Mouse (Mus musculus) urinary bladder, postnatal 36 days (tissue): ENCODE measurements at regions not wholly inside any gene's neighbourhood (a gene's known extent, or its start where the extent isn't known, plus 50 kb on each side); places are given as distances from the start of the nearest gene placed in this dataset.

Experiments used
- DNase-seq, 2 experiments: peaks; one replicate each; pipeline ENCODE4 v3.0.0; 2022; ENCODE audit warnings: low spot score in 2 of 2, mixed read lengths in 1 of 2

DNA sequence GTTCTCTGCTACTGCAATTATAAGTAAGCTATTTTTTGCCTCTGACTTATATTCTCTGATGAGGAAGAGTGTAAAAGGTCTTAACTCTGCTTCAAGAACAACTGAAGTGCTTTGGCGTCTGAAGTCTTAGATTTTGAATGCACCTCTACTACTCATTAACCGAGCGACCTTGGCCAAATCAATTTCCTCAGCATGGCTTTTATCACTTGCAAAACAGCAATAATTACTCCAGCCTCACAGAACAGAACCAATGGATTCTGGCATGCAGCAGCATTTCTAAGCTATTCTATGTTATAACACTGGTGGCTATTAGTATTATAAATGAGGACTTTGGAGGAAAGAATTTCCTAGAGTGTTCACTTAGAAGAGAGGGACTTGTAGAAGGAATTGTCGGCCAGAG lies 462.9 kb upstream of the Cited2 start:
- DNase-seq: no peak

DNA sequence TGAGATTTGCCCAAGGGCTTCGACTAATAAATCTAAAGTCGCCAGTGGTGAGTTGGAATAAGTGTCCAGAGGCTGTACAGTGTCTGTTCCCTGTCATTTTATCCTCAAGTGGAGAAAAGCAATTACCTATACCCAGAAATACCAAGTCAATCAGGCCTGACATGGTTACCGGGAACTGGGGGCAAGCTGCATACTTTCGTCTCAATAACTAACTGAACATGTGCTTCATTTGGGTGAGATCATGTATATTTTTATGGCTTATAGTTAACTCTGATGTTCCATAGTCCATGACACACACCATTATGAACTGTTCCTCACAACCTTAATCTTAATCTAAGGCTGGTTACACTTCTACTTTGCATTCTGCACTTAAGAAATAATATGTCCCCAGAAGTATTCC lies 462.4 kb upstream of the Cited2 start:
- no peak for DNase-seq

DNA sequence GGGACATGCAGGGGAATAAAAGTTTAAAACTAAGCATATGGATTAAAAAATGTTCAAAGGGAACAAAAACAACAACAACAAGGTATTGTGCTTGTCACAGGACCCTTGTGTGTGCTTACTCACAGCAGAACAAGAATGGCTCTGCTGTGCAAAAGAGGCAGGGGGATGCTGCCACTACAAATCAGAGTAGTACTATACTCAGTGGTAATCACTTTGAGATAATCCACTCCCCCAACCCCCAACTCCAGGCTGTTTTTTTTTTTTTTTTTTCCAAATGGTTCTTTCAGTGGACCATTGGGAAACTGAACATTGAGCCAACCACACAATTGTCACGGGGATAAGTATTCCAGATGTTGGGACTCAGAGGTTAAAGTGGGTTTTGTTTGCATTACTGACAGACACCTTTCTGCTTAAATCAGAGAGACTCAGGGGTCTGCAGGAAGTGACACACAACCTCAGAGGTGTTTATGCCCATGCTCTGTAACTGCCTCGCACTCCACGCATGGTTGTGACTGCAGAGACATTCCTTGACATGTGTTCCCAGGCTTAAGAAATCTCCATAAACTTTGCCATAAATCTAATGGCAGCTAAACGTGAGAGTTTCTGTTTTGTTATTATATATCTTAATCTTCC lies 461.7 kb upstream of the Cited2 start:
- no peak for DNase-seq

DNA sequence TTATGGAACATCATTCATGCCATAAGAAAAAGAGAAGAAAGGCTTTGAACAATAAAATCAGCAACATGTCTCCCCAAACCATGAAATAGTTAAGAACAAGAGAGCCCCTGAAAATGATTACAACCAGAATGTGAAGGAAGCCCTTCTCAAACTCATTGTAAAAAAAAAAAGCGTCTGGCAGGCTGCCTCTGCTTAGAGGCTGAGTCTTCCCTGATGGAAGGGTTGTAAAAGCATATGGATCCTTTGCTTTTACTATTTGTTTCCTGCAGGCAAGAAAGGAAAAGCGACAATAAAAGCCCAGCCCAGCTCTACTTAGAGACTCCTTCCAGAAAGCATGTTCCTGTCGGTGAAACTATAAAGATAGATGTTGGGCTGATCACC lies 461.2 kb upstream of the Cited2 start:
- DNase-seq: no peak

DNA sequence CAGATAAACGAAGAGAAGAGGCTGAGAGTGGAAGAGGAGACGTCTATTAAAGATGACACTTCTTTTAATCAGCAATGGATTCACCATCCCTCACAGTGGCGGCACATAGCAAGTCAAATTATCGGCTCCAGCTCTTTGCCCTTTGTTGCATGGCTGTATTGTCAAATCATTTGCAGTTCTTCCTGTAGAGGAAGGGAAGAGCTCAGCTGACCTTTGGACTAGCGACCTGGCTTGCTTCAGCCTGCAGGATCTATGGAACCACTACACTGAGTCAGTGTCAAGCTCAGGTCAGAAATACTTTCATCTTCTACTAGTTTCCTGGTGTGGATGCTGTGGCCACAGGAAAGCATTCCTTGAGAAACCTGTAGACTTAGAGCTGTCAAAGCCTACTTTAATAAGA lies 450.4 kb upstream of the Cited2 start:
- DNase-seq: no peak

DNA sequence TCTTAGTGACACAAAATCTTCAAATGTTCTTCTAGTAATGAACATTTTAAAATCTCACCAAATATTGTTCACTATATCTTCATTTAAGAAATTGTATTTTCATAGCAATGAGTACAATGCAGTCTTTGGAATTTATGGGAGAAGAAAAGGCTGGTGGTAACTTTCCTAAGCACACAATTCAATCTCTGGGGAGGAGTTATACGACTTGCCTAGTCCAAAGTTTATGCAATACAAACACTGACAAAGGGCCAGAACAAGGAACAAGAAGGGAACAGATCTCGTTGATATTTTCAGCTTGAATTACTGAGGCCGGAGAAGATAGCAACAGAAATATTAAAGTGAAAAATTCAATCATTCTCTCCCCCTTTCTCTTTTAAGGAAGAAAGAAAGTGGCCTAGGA lies 449.2 kb upstream of the Cited2 start:
- DNase-seq: no peak

DNA sequence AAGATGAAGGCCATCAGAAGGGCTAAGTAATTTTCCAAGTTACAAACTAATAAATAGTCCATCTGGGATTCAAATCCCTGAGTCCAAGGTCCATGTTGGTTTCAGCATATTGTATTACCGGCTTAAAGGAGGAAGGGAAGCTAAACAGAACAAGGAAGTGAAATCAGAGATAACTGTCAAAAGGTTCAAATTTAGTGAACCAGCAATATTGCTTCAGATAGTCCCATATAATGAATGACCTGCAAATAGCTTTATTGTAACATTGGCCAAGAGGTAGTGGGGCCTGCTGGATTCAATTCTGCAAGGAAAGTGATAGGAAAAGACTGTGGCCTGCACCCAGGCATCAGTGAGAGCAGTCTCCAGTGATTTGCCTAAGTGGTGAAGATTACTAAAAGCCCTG lies 447.8 kb upstream of the Cited2 start:
- no peak for DNase-seq

DNA sequence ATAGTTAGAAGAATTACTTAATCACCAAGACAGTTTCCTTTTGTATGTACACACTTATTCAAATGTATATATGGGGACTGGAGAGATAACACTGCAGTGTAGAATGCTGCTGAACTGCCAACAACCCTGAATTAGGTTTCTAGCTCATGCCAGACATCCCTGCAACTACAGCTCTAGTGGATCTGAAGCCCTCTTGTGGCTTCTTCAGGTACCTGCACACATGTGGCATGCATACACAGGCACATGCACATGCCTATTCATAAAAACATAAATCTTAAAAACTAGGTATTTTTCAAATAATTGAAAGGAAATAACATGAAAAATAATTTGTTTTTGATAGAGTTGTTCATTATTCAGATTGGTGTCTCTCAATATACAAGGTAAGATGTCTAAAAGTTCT lies 445.1 kb upstream of the Cited2 start:
- no peak for DNase-seq

DNA sequence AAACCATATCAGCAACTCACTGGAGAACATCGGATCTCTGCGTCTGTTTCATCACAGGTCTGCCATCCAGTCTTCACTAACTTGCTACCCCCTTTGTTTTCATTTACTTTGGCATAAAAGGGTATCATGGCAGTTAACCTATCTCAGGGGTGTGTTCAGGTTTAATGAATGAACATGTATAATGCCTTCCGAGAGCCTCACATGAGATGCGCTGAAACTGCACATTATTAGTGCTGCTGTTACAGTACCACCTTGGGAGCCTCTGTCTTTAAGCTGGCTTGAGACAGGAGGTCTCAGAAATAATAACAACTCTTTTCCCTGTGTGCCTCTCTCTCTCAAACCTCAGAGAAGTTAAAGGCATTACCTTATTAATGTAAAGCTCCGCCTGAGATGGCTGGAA lies 438.2 kb upstream of the Cited2 start:
- no peak for DNase-seq

DNA sequence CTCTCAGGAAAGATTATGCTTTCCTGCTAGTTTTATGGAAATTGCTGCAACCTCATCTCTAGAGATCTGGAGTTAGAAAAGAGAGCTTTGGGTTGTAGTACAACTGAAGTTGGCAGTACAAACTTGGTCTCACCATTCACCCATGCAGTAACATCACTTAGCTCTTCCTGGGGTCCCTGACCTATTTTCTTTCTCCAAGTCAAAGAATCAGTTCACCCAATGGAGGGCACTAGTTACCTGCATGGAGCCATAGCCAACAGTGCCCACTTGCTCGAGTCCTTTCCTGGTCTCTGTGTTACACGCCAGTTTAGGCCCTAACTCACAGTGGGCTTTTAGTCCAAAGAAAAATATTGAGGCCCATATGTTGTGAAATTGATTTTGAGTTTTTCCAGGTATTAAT lies 435.9 kb upstream of the Cited2 start:
- DNase-seq: no peak

DNA sequence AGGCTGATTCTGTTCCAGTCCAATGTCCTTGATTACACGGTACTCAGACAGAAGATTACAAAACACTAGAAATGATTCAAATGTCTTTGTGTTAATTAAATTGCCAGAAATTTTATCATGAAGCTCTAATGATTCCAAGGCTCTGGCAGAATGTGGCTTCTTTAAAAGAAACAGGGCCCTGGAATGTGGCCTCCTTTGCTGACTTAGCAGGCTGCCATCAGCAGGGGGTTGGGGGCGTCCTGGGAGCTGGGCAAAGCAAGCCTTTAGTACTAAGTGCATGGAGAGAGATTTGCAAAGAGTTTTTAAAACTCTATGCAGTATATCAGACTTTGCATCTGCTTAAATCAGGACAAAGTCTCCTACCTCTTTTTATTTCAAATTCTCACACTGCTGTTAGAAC lies 434.8 kb upstream of the Cited2 start:
- DNase-seq: no peak

DNA sequence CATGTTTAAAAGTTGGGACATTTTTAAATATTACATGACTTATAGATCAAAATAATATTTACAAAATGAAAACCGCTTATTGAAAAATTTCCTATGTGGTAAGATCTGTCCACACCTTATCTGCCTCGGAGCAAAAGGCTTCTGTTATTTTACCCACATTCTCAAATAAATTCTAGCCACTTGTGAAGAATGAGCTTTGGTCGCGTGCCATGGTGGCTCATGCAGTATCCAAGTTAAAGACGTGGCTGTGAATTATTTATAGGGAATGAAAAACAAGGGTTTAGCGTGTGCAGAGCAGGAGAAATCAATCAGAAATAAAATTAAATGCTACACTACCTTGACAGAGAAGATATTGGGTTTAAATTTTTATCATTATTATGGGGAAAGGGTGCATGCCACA lies 430.7 kb upstream of the Cited2 start:
- DNase-seq: no peak

DNA sequence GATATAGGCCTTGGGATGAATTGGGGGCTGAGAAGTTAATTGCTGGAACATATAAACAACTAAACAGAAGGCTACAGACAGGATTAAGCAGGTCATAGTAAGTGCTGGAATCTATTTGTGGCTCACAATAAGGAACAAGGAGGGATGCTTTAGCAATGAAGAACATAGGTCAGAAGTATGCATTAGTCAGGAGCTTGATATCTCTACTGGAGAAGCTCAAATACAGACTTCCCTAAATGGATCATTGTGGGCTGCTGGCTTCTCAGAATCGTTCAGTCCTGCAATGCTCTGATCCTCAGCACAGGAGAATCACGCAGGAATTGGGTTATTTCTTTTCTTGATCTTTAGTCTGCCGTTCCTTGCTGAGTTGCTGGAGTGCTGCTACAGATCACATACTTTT lies 428.6 kb upstream of the Cited2 start:
- DNase-seq: no peak

DNA sequence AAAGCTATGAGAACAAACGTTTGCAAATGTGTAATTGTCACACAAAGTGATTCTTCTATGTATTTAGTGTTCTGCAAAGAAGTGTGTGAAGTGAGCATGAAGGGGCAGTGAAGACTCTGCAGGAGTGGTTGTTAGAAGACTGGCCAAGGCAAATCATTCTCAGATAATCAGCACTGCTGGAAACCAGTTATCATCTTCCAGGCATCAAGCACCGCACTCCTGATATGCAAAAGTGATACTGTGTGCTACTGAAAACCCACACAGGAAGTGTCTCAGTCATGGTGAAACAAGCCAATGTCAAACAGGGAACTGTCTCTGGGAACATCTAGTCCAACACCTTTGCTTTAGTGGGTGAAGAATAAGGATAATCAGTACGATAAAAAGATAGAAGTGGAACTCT lies 427.9 kb upstream of the Cited2 start:
- DNase-seq: no peak

DNA sequence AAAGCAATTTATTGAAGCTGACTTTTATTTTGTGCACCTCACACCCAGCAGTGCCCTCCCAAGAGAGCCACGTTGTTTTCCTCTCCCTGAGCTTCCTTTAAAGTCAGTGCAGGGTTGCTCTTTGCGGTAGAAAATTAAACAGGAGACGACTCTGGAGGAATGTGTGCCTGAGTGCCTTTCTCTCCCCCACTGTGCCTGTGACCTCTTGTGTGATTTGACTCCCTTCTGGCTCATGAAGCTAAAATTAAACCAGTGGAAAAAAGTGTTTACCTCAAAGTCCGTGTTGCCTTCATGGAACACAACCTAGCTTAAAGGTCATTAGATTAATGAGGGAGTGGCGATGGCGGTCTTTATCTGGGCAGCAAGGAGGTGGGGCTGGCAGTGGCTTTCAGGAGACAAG lies 423.4 kb upstream of the Cited2 start:
- no peak for DNase-seq

DNA sequence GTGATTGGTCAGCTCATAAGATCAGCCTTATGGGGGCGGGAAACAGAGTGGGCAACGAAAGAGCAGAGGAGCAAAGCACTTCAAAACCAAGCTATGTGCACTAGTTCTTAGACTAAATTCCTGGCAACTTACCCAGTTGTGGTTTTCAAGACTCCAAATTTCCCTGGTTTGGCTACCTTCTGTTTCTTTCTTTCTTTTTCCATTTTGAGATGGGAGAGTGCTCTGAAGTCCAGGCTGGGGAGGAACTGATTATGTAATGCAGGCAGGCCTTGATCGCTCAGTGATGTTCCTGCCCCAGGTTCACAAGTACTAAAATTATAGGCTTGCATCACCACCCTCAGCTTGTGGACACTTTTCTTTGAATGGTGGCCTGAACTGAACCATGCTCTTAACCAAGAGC lies 396.3 kb upstream of the Cited2 start:
- no peak for DNase-seq

DNA sequence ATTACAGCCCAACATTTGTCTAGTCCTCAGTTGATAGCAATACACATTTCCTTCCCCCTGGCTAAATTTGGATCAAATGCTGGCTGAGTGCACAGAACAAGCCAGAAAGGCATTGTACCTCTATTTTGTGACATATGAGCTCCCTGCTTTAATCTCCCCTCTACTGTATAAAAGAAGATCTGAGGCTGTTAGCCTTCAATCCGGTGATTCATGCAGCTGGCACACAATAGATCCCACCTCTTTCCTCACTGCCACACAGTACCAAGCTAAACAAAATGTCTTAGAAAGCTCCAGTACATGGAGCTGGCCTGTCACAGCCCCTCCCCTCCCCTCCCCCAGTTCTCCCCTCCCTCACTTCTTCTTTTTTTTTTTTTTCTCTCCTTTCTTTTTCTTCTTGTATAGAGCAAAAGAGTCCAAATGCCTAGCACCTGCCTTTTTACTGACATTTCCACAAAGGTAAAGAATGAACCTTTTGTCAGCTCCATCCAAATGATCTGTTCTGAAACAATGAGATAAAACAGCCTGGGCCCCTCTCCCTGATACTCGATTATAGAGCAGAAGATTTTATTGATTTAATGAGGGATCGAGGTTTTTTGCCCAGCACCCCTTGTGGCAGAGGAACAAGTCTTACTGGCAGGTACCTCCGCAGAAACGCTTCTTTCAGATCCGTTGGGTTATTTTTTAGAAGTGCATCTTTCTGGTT lies 392.0 kb upstream of the Cited2 start:
- DNase-seq: no peak

DNA sequence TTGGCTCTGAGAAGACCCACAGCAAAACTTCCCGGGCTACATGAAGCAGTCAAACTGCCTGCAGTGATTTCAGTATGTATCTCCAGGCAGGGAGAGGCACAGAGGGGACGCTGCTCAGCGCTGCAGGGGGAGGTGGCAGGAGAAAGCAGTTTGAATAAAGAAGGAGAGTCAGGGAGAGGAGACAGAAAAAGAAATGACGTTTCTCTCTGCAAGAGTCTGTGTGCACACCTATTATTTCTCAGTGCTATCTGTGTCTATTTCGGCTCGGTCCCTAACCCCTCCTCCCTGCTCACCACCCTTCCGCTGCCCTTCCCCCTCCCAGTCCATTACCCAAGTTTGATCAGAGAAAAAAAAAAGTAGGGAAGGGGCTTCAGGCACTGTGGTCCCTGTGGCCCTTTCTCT lies 391.4 kb upstream of the Cited2 start:
- no peak for DNase-seq

DNA sequence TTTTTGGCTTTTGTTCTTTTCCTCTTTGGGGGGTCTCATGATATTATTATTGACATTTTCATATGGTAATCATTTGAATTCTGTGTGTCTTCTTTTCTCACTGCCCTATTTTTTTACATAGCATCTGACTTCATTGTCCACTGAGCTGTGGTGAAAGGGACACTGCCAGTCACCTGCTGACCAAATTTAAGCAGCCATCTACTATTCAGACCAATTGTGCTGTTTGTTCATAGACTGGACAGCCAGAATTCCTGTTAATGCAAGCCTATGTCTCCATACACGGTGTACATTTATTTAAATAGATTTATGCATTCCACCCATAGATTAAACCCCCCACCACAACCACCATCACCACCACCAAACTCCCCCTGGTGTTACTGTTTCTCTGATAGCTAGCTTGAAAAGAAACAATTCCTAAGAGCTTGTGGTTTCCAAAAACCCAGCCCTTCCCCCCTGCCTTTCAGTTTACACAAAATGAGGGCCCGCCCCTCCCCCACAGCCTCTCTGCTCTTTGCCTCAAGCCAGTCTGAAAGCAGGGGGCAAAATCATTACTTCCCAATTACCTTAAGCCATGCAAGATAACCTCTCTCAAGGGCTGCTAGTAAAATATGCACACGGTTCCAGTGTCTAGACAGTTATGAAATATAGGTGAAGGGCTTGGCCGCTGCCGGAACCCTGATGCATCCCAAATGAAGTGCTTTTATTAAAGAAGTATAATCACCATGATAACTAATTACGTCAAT lies 390.8 kb upstream of the Cited2 start:
- DNase-seq: no peak

DNA sequence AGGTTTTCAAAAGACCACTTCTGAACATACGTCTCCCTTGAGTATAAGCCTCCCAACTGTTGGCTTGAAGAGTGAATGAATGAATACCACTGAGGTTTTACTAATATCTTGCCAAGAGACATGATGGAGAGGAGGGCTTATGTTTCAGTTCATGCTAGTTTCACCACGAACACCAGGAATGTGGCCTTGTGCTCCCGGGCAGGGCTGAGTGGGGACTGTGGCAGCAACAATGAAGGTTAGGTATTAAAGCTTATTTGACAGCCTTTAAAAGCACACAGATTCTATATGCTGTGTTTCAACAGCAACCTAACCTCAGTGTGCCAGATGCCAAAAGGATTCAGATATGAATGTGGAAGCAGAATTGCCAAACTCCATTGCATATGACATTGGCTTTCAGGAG lies 390.0 kb upstream of the Cited2 start:
- no peak for DNase-seq

DNA sequence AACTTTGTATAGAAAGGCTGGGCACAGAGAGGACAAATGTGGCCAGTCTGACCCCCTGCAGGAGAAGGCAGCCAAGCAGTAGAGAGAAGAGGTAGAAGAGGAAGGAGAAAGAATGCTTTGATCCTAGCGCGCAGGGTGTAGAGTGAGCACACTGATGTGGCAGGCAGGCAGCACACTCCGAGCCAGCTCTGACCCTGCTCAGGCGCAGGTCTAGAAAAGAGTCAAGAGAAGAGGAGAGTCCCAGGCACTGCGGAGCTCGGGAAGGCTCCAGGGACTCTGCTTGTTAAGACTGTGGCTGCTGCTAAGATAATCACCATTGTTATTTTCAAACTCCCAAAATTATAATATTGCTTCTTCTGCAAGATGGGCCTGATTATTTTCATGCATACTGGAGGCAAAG lies 389.3 kb upstream of the Cited2 start:
- DNase-seq: no peak

DNA sequence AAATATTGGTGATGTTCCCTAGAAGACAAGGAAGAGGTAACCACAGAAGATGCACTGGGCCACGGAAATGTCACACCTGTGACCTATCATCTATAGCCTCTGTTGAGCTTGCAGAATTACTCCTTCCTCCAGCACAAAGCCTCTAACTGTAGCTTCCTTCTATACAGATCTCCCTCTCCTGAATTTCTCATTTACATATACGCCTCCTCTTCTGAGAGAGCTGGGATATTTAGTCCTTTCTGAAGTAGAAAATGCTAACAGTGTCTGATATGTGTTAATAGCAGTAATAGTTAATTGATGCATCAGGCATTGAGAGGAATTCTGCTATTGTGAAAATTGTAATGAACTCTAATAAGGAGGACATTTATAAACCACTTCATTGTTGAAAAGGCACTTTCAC lies 385.8 kb upstream of the Cited2 start:
- DNase-seq: no peak

DNA sequence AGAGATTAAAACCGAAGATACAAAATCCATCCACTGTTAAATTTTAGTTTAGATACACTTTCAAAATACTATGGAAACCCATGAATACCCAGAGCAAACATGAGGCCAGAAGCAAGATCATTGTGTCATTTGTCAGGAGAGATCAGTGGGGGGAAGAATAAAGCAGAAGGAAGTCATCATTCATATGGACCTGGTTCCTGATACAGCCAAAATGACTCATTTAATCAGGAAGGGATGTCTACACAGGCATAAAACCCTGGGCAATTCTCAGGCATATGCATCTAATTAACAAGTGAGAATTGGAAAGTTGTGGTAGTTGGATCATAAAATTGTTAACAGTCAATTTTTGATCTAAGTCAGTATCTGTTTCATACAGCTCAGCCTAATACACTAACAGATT lies 379.2 kb upstream of the Cited2 start:
- DNase-seq: no peak
